Mouse (Mus musculus): ENCODE data around the gene Hist2h2ab. TPM values are rescaled to one million over a fixed set of nuclear protein-coding genes. Genes with fewer than 3 reads are reported as not detected.
"Not testable (repeated sequence)": the region's sequence is repeated elsewhere in the genome, so short reads cannot be mapped to it uniquely, and the experiment has no call there.

Gene Hist2h2ab
- polyA plus RNA-seq, 1 experiment from 2014 or later: 1.7 TPM

- Histone ChIP-seq H3K9ac (ENCODE audit: low read length) (no peak overlapping the region), H3K4me1 (ENCODE audit: control insufficient read depth, insufficient read depth, low read length) (peaks cover 7% of the 10 kb centered on the region; the same call in 1 of the 2 replicates), H3K9me3 (replicated peaks; ENCODE audit: control insufficient read depth, low read length) (no peaks in the 10 kb centered on the region), H3K27ac (ENCODE audit: low read depth, low read length) (no peak overlapping the region), H3K36me3 (ENCODE audit: control insufficient read depth, insufficient read depth, low read length) (peaks cover 18% of the 10 kb centered on the region), H3K27me3 (replicated peaks; ENCODE audit: control insufficient read depth, insufficient read depth, low read length) (no peaks in the 10 kb centered on the region), H3K4me2 (ENCODE audit: low read length) (no peak overlapping the region), H3K4me3 (ENCODE audit: low read depth, low read length) (no peak overlapping the region)
- no peak for DNase-seq (ENCODE audit: low spot score)
- ATAC-seq: no peak
- WGBS: 95% methylated on average over 11 of the region's 11 CpGs
Observed at GRCm38 (mm10) chr3:96195616-96196313, 23.9 kb upstream of the Hist2h2ab start.

DNA sequence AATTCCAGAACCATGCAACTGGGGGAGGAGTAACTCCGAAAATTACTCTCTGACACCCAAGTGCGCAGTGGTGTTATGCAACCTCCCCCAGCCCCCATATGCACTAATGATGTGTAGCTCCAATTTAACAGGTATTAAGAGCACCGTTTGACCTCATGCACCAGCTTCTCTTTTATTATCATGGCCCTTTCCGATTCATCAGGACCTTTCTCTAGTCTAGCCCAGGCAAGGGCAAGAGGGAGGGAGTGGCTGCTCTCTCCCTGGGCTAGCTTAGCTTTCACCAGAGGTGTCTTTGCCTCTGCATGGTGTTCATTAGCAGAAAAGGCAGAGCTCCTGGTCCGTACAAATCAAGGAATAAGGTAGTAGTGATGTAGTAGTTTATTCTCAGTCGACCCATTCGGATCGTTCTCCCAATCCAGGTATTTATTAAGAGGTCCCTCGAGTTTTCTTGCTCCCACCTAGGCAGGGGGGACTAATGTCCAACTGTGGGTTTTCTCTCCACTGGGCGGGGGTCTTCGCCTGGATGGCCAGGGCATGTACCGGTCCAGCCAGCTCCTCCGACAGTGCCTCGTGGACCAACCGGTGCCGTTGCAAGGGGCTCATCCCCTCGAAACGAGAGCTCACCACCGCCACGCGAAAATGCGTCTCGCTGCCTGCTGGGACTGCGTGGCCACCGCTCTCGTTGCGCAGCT, 23.1 kb upstream of the Hist2h2ab start:
- H3K27ac ChIP-seq (ENCODE audit: low read depth, low read length): peak overlapping the region; percentile 97
- H3K9me3 ChIP-seq (replicated peaks; ENCODE audit: control insufficient read depth, low read length): no peaks in the 10 kb centered on the region
- peak overlapping the region; percentile 98 for H3K4me2 ChIP-seq (ENCODE audit: low read length)
- H3K27me3 ChIP-seq (replicated peaks; ENCODE audit: control insufficient read depth, insufficient read depth, low read length): no peaks in the 10 kb centered on the region
- WGBS: 18% methylated on average over 27 of the region's 27 CpGs
- peaks cover 7% of the 10 kb centered on the region; the same call in 1 of the 2 replicates for H3K4me1 ChIP-seq (ENCODE audit: control insufficient read depth, insufficient read depth, low read length)
- peak overlapping the region; percentile 71 for H3K4me3 ChIP-seq (ENCODE audit: low read depth, low read length)
- DNase-seq (ENCODE audit: low spot score) (no peak), ATAC-seq (0 out of 2 replicates have a peak, but pooled peaks have one; percentile 0)
- H3K36me3 ChIP-seq (ENCODE audit: control insufficient read depth, insufficient read depth, low read length): peaks cover 16% of the 10 kb centered on the region
- peak overlapping the region; percentile 91 for H3K9ac ChIP-seq (ENCODE audit: low read length)

GRCm38 (mm10) chr3:96197129-96197749, 22.4 kb upstream of the Hist2h2ab start:
- Histone ChIP-seq H3K4me3 (ENCODE audit: low read depth, low read length) (peak overlapping the region; percentile 71), H3K4me2 (ENCODE audit: low read length) (peak overlapping the region; percentile 98), H3K9me3 (replicated peaks; ENCODE audit: control insufficient read depth, low read length) (no peaks in the 10 kb centered on the region), H3K9ac (ENCODE audit: low read length) (peak overlapping the region; percentile 91), H3K36me3 (ENCODE audit: control insufficient read depth, insufficient read depth, low read length) (peaks cover 14% of the 10 kb centered on the region), H3K27me3 (replicated peaks; ENCODE audit: control insufficient read depth, insufficient read depth, low read length) (no peaks in the 10 kb centered on the region), H3K27ac (ENCODE audit: low read depth, low read length) (peak overlapping the region; percentile 97), H3K4me1 (ENCODE audit: control insufficient read depth, insufficient read depth, low read length) (peaks cover 7% of the 10 kb centered on the region; the same call in 1 of the 2 replicates)
- ATAC-seq (peak; percentile 97), DNase-seq (ENCODE audit: low spot score) (peak; percentile 97)
- WGBS: under 1% methylated on average over 50 of the region's 50 CpGs

DNA sequence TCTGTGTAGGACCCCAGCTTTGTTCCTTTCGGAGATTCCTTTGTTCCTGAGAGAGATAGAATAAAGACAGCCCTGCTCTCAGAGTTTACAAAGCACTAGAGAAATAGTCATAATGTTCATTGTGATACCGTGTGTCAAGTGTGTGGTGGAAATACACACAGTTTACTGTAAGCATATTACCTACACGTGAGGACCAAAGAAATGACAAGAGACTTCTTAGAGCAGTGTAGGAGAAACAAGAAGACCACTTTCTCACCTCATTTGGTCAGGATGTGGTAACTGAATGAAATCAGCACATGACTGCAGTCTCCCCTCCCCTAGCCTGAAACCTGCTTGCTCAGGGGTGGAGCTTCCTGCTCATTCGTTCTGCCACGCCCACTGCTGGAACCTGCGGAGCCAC, 21.5 kb upstream of the Hist2h2ab start:
- peak overlapping the region; percentile 71 for H3K4me3 ChIP-seq (ENCODE audit: low read depth, low read length)
- H3K36me3 ChIP-seq (ENCODE audit: control insufficient read depth, insufficient read depth, low read length): peaks cover 12% of the 10 kb centered on the region; the same call in 1 of the 2 replicates
- 3% methylated on average over 6 of the region's 6 CpGs for WGBS
- peaks cover 7% of the 10 kb centered on the region; the same call in 1 of the 2 replicates for H3K4me1 ChIP-seq (ENCODE audit: control insufficient read depth, insufficient read depth, low read length)
- H3K4me2 ChIP-seq (ENCODE audit: low read length): peak overlapping the region; percentile 98
- no peaks in the 10 kb centered on the region for H3K9me3 ChIP-seq (replicated peaks; ENCODE audit: control insufficient read depth, low read length)
- no peak overlapping the region for H3K27ac ChIP-seq (ENCODE audit: low read depth, low read length)
- DNase-seq (ENCODE audit: low spot score) (peak; percentile 22), ATAC-seq (peak; percentile 11; the same call in 1 of the 2 replicates)
- peak overlapping the region; percentile 91 for H3K9ac ChIP-seq (ENCODE audit: low read length)
- no peaks in the 10 kb centered on the region for H3K27me3 ChIP-seq (replicated peaks; ENCODE audit: control insufficient read depth, insufficient read depth, low read length)

DNA sequence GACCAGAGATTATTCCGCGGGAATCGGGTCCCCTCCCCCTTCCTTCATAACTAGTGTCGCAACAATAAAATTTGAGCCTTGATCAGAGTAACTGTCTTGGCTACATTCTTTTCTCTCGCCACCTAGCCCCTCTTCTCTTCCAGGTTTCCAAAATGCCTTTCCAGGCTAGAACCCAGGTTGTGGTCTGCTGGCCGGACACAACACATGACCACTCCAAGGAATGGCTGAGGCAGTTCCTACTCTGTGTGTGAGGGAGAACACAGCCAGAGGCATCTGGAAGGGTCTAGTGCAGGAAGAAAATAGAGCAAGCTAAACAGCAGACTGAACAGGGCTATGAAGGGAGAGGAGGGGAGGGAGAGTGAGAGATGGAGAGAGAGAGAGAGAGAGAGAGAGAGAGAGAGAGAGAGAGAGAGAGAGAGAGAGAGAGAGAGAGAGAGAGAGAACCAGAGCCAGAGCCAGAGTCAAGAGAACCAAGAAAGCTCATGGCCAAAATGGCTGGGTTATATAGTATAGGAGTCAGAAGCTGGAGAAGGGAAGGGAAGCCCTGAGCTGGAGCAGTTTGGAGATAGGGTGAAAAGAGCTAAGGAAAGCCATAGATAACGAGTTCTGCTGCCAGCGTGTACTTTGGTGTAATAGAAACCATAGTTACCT, 20.9 kb upstream of the Hist2h2ab start:
- 22% methylated on average over 6 of the region's 8 CpGs for WGBS
- not testable (repeated sequence) for H3K4me1 ChIP-seq (ENCODE audit: control insufficient read depth, insufficient read depth, low read length); H3K9ac ChIP-seq (ENCODE audit: low read length); ATAC-seq; DNase-seq (ENCODE audit: low spot score); H3K27me3 ChIP-seq (replicated peaks; ENCODE audit: control insufficient read depth, insufficient read depth, low read length); H3K9me3 ChIP-seq (replicated peaks; ENCODE audit: control insufficient read depth, low read length); H3K36me3 ChIP-seq (ENCODE audit: control insufficient read depth, insufficient read depth, low read length); H3K4me3 ChIP-seq (ENCODE audit: low read depth, low read length); H3K27ac ChIP-seq (ENCODE audit: low read depth, low read length)
- H3K4me2 ChIP-seq (ENCODE audit: low read length): peak overlapping the region; percentile 98; the same call in 1 of the 2 replicates

GRCm38 (mm10) chr3:96199731-96200130, 19.9 kb upstream of the Hist2h2ab start:
- peaks cover 7% of the 10 kb centered on the region; the same call in 1 of the 2 replicates for H3K4me1 ChIP-seq (ENCODE audit: control insufficient read depth, insufficient read depth, low read length)
- H3K27ac ChIP-seq (ENCODE audit: low read depth, low read length): no peak overlapping the region
- H3K36me3 ChIP-seq (ENCODE audit: control insufficient read depth, insufficient read depth, low read length): no peaks in the 10 kb centered on the region
- DNase-seq (ENCODE audit: low spot score) (no peak), ATAC-seq (no peak)
- H3K4me2 ChIP-seq (ENCODE audit: low read length): no peak overlapping the region
- no peak overlapping the region for H3K9ac ChIP-seq (ENCODE audit: low read length)
- 71% methylated on average over 2 of the region's 2 CpGs for WGBS
- no peaks in the 10 kb centered on the region for H3K27me3 ChIP-seq (replicated peaks; ENCODE audit: control insufficient read depth, insufficient read depth, low read length)
- no peaks in the 10 kb centered on the region for H3K9me3 ChIP-seq (replicated peaks; ENCODE audit: control insufficient read depth, low read length)
- no peak overlapping the region for H3K4me3 ChIP-seq (ENCODE audit: low read depth, low read length)

GRCm38 (mm10) chr3:96207819-96208218, 11.8 kb upstream of the Hist2h2ab start:
- DNase-seq (ENCODE audit: low spot score): no peak
- Histone ChIP-seq H3K9ac (ENCODE audit: low read length) (no peak overlapping the region), H3K4me1 (ENCODE audit: control insufficient read depth, insufficient read depth, low read length) (no peaks in the 10 kb centered on the region), H3K4me2 (ENCODE audit: low read length) (no peak overlapping the region), H3K27me3 (replicated peaks; ENCODE audit: control insufficient read depth, insufficient read depth, low read length) (no peaks in the 10 kb centered on the region; the same call in 1 of the 2 replicates), H3K36me3 (ENCODE audit: control insufficient read depth, insufficient read depth, low read length) (no peaks in the 10 kb centered on the region), H3K9me3 (replicated peaks; ENCODE audit: control insufficient read depth, low read length) (no peaks in the 10 kb centered on the region), H3K4me3 (ENCODE audit: low read depth, low read length) (no peak overlapping the region), H3K27ac (ENCODE audit: low read depth, low read length) (no peak overlapping the region)
- no peak for ATAC-seq
- 87% methylated on average over 3 of the region's 3 CpGs for WGBS

DNA sequence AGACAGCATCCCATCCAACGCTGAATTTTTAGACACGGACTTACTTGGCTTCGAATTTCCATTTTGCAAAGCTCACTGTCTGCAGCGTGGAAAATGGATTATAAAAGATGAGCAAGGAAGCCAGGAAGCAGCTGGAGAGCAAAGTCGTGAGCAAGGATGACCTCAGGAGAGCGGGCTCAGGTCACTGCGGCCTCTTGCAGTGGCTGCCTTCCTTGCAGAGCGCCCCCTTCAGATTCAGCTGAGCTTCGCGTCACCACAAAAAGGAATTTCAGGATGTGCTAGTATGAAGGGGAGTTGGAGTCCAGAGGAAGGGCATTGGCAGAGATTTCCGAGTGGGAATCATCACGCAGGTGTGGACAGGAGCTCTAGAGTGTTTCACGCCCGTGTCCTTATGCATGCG, 10.4 kb upstream of the Hist2h2ab start:
- Histone ChIP-seq H3K9ac (ENCODE audit: low read length) (no peak overlapping the region), H3K4me3 (ENCODE audit: low read depth, low read length) (no peak overlapping the region), H3K4me1 (ENCODE audit: control insufficient read depth, insufficient read depth, low read length) (no peaks in the 10 kb centered on the region), H3K27ac (ENCODE audit: low read depth, low read length) (no peak overlapping the region), H3K27me3 (replicated peaks; ENCODE audit: control insufficient read depth, insufficient read depth, low read length) (no peaks in the 10 kb centered on the region; the same call in 1 of the 2 replicates), H3K36me3 (ENCODE audit: control insufficient read depth, insufficient read depth, low read length) (no peaks in the 10 kb centered on the region), H3K4me2 (ENCODE audit: low read length) (no peak overlapping the region), H3K9me3 (replicated peaks; ENCODE audit: control insufficient read depth, low read length) (no peaks in the 10 kb centered on the region)
- 27% methylated on average over 15 of the region's 15 CpGs for WGBS
- DNase-seq (ENCODE audit: low spot score) (no peak), ATAC-seq (no peak)
